Mouse (Mus musculus): ENCODE results near the gene Tbc1d20.
A peak's percentile ranks its signal among the peaks of the same experiment; 100 is the strongest.

- no peak for TF ChIP-seq CTCF (IDR thresholded peaks at IDR 0.05; ENCODE audit: control insufficient read depth, insufficient read depth, insufficient replicate concordance, low read depth, low read length)
- peak; percentile 83; the same call in 1 of the 2 replicates for TF ChIP-seq POLR2A (IDR thresholded peaks at IDR 0.05; ENCODE audit: control insufficient read depth, low read depth, low read length)
These were observed at the start of gene Tbc1d20 for GRCm38 (mm10) chr2:152293727-152294475.
